Mouse (Mus musculus) MEL (cell line): ENCODE results near the gene Btnl1. TPM values are rescaled to one million over a fixed set of nuclear protein-coding genes. Genes with fewer than 3 reads are reported as not detected.

ENCODE experiments used
- DNase-seq: peaks from one replicate; pipeline ENCODE4 v3.0.0; 2011; ENCODE audit warnings: low read depth, low spot score
- H3K27ac ChIP-seq: 2 replicates; pipeline ENCODE4 v1.5.1; 2012; ENCODE audit warnings: low read depth, mild to moderate bottlenecking, control low read depth, low read length, moderate library complexity; ENCODE audit not compliant: control insufficient read depth
- H3K27me3 ChIP-seq, 2 experiments: fragments of 150-350 bp in 1 of 2; sonication (generic) in 1 of 2; 2 replicates each; pipeline ENCODE4 v1.6.1; 2012; ENCODE audit warnings: low read length in 2 of 2, mild to moderate bottlenecking in 2 of 2, improper control_type of control experiment in 1 of 2, moderate library complexity in 1 of 2; ENCODE audit not compliant: insufficient read depth in 2 of 2, control insufficient read depth in 1 of 2
- H3K36me3 ChIP-seq, 2 experiments: 2 replicates each; pipeline ENCODE4 v1.6.1; 2012 to 2014; ENCODE audit warnings: low read length in 2 of 2, improper control_type of control experiment in 1 of 2, inconsistent platforms in 1 of 2, mild to moderate bottlenecking in 1 of 2; ENCODE audit not compliant: insufficient read depth in 2 of 2, control insufficient read depth in 1 of 2
- H3K4me1 ChIP-seq, 2 experiments: fragments of 150-350 bp in 1 of 2; sonication (generic) in 1 of 2; 2 replicates each; pipeline ENCODE4 v1.6.1; 2012; ENCODE audit warnings: low read length in 2 of 2, improper control_type of control experiment in 1 of 2, mild to moderate bottlenecking in 1 of 2; ENCODE audit not compliant: insufficient read depth in 2 of 2, control insufficient read depth in 1 of 2
- H3K4me3 ChIP-seq, 2 experiments: fragments of 150-350 bp in 1 of 2; sonication (generic) in 1 of 2; 2 replicates each; pipeline ENCODE4 v1.5.1; 2012; ENCODE audit warnings: low read depth in 2 of 2, low read length in 2 of 2, mild to moderate bottlenecking in 2 of 2, moderate library complexity in 2 of 2, control low read depth in 1 of 2, improper control_type of control experiment in 1 of 2; ENCODE audit not compliant: control insufficient read depth in 1 of 2, insufficient read depth in 1 of 2
- H3K79me2 ChIP-seq: 2 replicates; pipeline ENCODE4 v1.6.1; 2012; ENCODE audit warnings: mild to moderate bottlenecking, low read length, moderate library complexity; ENCODE audit not compliant: control insufficient read depth, poor library complexity, insufficient read depth
- H3K9ac ChIP-seq: 2 replicates; pipeline ENCODE4 v1.6.1; 2012; ENCODE audit warnings: low read depth, mild to moderate bottlenecking, control low read depth, low read length, moderate library complexity; ENCODE audit not compliant: control insufficient read depth, poor library complexity, severe bottlenecking
- H3K9me3 ChIP-seq: fragments of 150-350 bp; sonication (generic); replicated peaks from 2 replicates; pipeline ENCODE4 v1.6.1; 2012; ENCODE audit warnings: mild to moderate bottlenecking, low read length, improper control_type of control experiment, moderate library complexity; ENCODE audit not compliant: insufficient read depth
- CHD2 ChIP-seq: IDR thresholded peaks from 2 replicates; pipeline ENCODE4 v1.6.1; 2011; ENCODE audit warnings: low read length, improper control_type of control experiment
- CTCF ChIP-seq, 3 experiments: IDR thresholded peaks in 2 of 3; conservative IDR thresholded peaks in 1 of 3; 2 replicates each; pipeline ENCODE4 v1.5.1; 2011 to 2012; ENCODE audit warnings: low read length in 3 of 3, low read depth in 2 of 3, mild to moderate bottlenecking in 2 of 3, improper control_type of control experiment in 1 of 3, inconsistent platforms in 1 of 3, mixed read lengths in 1 of 3, moderate library complexity in 1 of 3; ENCODE audit not compliant: control insufficient read depth in 1 of 3, insufficient read depth in 1 of 3, poor library complexity in 1 of 3, severe bottlenecking in 1 of 3
- ELF1 ChIP-seq: IDR thresholded peaks from 2 replicates; pipeline ENCODE4 v1.6.1; 2014; ENCODE audit warnings: low read depth, mild to moderate bottlenecking, inconsistent platforms, low read length, improper control_type of control experiment, moderate library complexity
- GABPA ChIP-seq: IDR thresholded peaks from 2 replicates; pipeline ENCODE4 v1.6.1; 2012; ENCODE audit warnings: low read depth, mild to moderate bottlenecking, inconsistent platforms, low read length, improper control_type of control experiment, moderate library complexity
- GATA1 ChIP-seq: IDR thresholded peaks from 2 replicates; pipeline ENCODE4 v1.6.1; 2011; ENCODE audit warnings: low read depth, low read length, improper control_type of control experiment
- HCFC1 ChIP-seq: IDR thresholded peaks from 2 replicates; pipeline ENCODE4 v1.6.1; 2012; ENCODE audit warnings: low read depth, mild to moderate bottlenecking, inconsistent platforms, low read length, improper control_type of control experiment, moderate library complexity
- JUND ChIP-seq: IDR thresholded peaks from 2 replicates; pipeline ENCODE4 v1.6.1; 2011; ENCODE audit warnings: low read depth, mild to moderate bottlenecking, improper control_type of control experiment, low read length
- KAT2A ChIP-seq: conservative IDR thresholded peaks from 2 replicates; pipeline ENCODE4 v1.6.1; 2012; ENCODE audit warnings: low read depth, low read length, improper control_type of control experiment, inconsistent platforms
- MAFK ChIP-seq: IDR thresholded peaks from 2 replicates; pipeline ENCODE4 v1.6.1; 2011; ENCODE audit warnings: low read depth, mild to moderate bottlenecking, low read length, improper control_type of control experiment, borderline replicate concordance
- MAX ChIP-seq: IDR thresholded peaks from 2 replicates; pipeline ENCODE4 v1.6.1; 2011; ENCODE audit warnings: low read length, improper control_type of control experiment
- MEF2A ChIP-seq: IDR thresholded peaks from 2 replicates; pipeline ENCODE4 v1.6.1; 2014; ENCODE audit warnings: low read depth, mild to moderate bottlenecking, inconsistent platforms, low read length, improper control_type of control experiment; ENCODE audit not compliant: poor library complexity, insufficient replicate concordance, severe bottlenecking; ENCODE audit errors: extremely low read depth
- MYB ChIP-seq: IDR thresholded peaks from 2 replicates; pipeline ENCODE4 v1.6.1; 2011; ENCODE audit warnings: mild to moderate bottlenecking, low read depth, low read length, improper control_type of control experiment
- MYC ChIP-seq: IDR thresholded peaks from 2 replicates; pipeline ENCODE4 v1.6.1; 2011; ENCODE audit warnings: low read depth, mild to moderate bottlenecking, low read length, improper control_type of control experiment, moderate library complexity
- NRF1 ChIP-seq: IDR thresholded peaks from 2 replicates; pipeline ENCODE4 v1.6.1; 2014; ENCODE audit warnings: low read depth, mild to moderate bottlenecking, inconsistent platforms, low read length, improper control_type of control experiment, moderate library complexity; ENCODE audit not compliant: poor library complexity, insufficient read depth, severe bottlenecking
- RAD21 ChIP-seq: IDR thresholded peaks from 2 replicates; pipeline ENCODE4 v1.6.1; 2011; ENCODE audit warnings: mild to moderate bottlenecking, low read depth, low read length, improper control_type of control experiment
- RCOR1 ChIP-seq: IDR thresholded peaks from 2 replicates; pipeline ENCODE4 v1.6.1; 2012; ENCODE audit warnings: low read depth, mild to moderate bottlenecking, inconsistent platforms, low read length, improper control_type of control experiment
- SIN3A ChIP-seq: IDR thresholded peaks from 2 replicates; pipeline ENCODE4 v1.6.1; 2012; ENCODE audit warnings: low read length, improper control_type of control experiment, inconsistent platforms
- SMC3 ChIP-seq: IDR thresholded peaks from 2 replicates; pipeline ENCODE4 v1.6.1; 2011; ENCODE audit warnings: low read depth, low read length, improper control_type of control experiment
- TAL1 ChIP-seq: IDR thresholded peaks from 2 replicates; pipeline ENCODE4 v1.6.1; 2012; ENCODE audit warnings: mild to moderate bottlenecking, inconsistent platforms, low read length, moderate library complexity, mixed read lengths
- TBP ChIP-seq: IDR thresholded peaks from 2 replicates; pipeline ENCODE4 v1.8.0; 2011; ENCODE audit warnings: low read depth, low read length, improper control_type of control experiment
- TCF12 ChIP-seq: IDR thresholded peaks from 2 replicates; pipeline ENCODE4 v1.6.1; 2014; ENCODE audit warnings: low read depth, mild to moderate bottlenecking, inconsistent platforms, low read length, improper control_type of control experiment, moderate library complexity
- UBTF ChIP-seq: IDR thresholded peaks from 2 replicates; pipeline ENCODE4 v1.6.1; 2012; ENCODE audit warnings: low read depth, mild to moderate bottlenecking, inconsistent platforms, low read length, improper control_type of control experiment, moderate library complexity, borderline replicate concordance; ENCODE audit not compliant: insufficient read depth
- USF1 ChIP-seq: IDR thresholded peaks from 2 replicates; pipeline ENCODE4 v1.6.1; 2014; ENCODE audit warnings: low read depth, mild to moderate bottlenecking, inconsistent platforms, low read length, improper control_type of control experiment, moderate library complexity
- ZKSCAN1 ChIP-seq: IDR thresholded peaks from 2 replicates; pipeline ENCODE4 v1.6.1; 2012; ENCODE audit warnings: low read depth, mild to moderate bottlenecking, inconsistent platforms, low read length, improper control_type of control experiment, moderate library complexity
- polyA plus RNA-seq, 2 experiments: library from polyadenylated mRNA; stranded (reverse) in 1 of 2; unstranded in 1 of 2; fragments of >175 nt in 1 of 2; fragments of >200 nt in 1 of 2; gene quantifications; 2 replicates each; pipeline versions ENCODE4 v1.2.1 to v1.2.4; 2012; ENCODE audit warnings: low replicate concordance in 2 of 2, low read depth in 1 of 2; ENCODE audit not compliant: insufficient read length in 2 of 2, insufficient read depth in 1 of 2, missing spikeins in 1 of 2
- total RNA-seq: library from RNA; depleted of rRNA; stranded (reverse); fragments of 300-350 nt; gene quantifications from 2 replicates; pipeline ENCODE4 v1.2.3, GENCODE M21; 2012

The Btnl1 gene
- total and polyA plus RNA-seq, 3 experiments = 0.17 TPM; not detected in 2

DNA sequence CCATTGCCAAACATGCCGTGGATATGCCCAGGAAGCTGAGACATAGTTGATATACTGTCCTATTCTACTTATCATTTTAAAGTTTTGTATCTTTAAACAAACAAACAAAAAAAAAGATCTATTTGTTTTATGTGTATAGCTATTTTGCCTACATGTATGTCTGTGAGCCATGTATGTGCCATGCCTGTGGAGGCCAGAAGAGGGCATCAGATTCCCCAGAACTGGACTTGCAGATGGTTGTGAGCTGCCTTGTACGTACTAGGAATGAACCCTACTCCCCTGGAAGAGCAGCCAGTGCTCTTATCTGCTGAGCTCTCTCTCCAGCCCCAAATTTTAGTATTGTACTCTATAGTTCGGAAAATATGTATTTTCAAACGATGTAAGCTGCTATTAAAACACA is 11.6 kb downstream of the Btnl1 start:
- Histone ChIP-seq H3K36me3 (no peaks in the 10 kb centered on the region), H3K4me1 (no peaks in the 10 kb centered on the region), H3K9ac (no peak overlapping the region), H3K9me3 (no peaks in the 10 kb centered on the region), H3K27me3 (no peaks in the 10 kb centered on the region), H3K27ac (no peak overlapping the region), H3K4me3 (no peak overlapping the region)
- TF ChIP-seq TBP = no peak
- TF ChIP-seq GABPA = no peak
- TF ChIP-seq TCF12 = no peak
- no peak for TF ChIP-seq MAX
- TF ChIP-seq JUND = no peak
- peak; percentile 5 for TF ChIP-seq RAD21
- TF ChIP-seq ELF1 = no peak
- TF ChIP-seq NRF1 = no peak
- TF ChIP-seq USF1 = no peak
- no peak for TF ChIP-seq ZKSCAN1
- TF ChIP-seq CTCF (IDR thresholded peaks at IDR 0.05 in 2 of 3, conservative IDR thresholded peaks at IDR 0.05 in 1 of 3; ENCODE audit: control insufficient read depth in 1 of 3, insufficient read depth in 1 of 3, low read depth in 2 of 3, low read length in 3 of 3, poor library complexity in 1 of 3, severe bottlenecking in 1 of 3) = peak; percentile 30 to 40 (median 33)
- peak; percentile 42 for TF ChIP-seq SMC3
- no peak for TF ChIP-seq TAL1
- no peak for TF ChIP-seq MYC
- TF ChIP-seq MYB = no peak
- no peak for TF ChIP-seq HCFC1
- no peak for TF ChIP-seq UBTF
- TF ChIP-seq RCOR1 = no peak
- TF ChIP-seq, all 39 proteins: peak for 3
- H3K79me2 ChIP-seq = no peaks in the 10 kb centered on the region
- DNase-seq = peak; percentile 40

GRCm38 (mm10) chr17:34391507-34391906 is 14.6 kb downstream of the Btnl1 start:
- Histone ChIP-seq H3K27me3 (no peaks in the 10 kb centered on the region), H3K27ac (no peak overlapping the region), H3K9ac (no peak overlapping the region)
- no peak for TF ChIP-seq MYC
- no peak for TF ChIP-seq MAFK
- no peak for TF ChIP-seq MAX
- TF ChIP-seq GATA1 = no peak
- no peak for TF ChIP-seq TCF12
- no peak for TF ChIP-seq TAL1
- no peak for TF ChIP-seq SMC3
- TF ChIP-seq CHD2 = no peak
- TF ChIP-seq JUND = no peak
- no peak for TF ChIP-seq SIN3A
- no peak for TF ChIP-seq MEF2A
- no peak for TF ChIP-seq KAT2A
- TF ChIP-seq, all 39 proteins: peak for 0
- H3K36me3 ChIP-seq = no peaks in the 10 kb centered on the region
- no peaks in the 10 kb centered on the region for H3K79me2 ChIP-seq
- no peaks in the 10 kb centered on the region for H3K9me3 ChIP-seq
- no peak for DNase-seq
- no peaks in the 10 kb centered on the region for H3K4me1 ChIP-seq
- H3K4me3 ChIP-seq = no peak overlapping the region
